Mouse (Mus musculus) G1E-ER4 (cell line): ENCODE data around the gene Ppm1h. TPM values are rescaled to one million over a fixed set of nuclear protein-coding genes. Genes with fewer than 3 reads are reported as not detected.

Experiments used
- GATA1 ChIP-seq: IDR thresholded peaks from one replicate; pipeline ENCODE4 v1.8.0; 2012; ENCODE audit warnings: low read length, inconsistent platforms
- polyA plus RNA-seq: library from polyadenylated mRNA; stranded (reverse); fragments of >175 nt; gene quantifications from 2 replicates; pipeline ENCODE4 v1.2.3, GENCODE M21; 2012

Ppm1h gene
- polyA plus RNA-seq, 1 experiment = not detected

- TF ChIP-seq GATA1 = no peak
These were observed 87.4 kb downstream of the Ppm1h start for GRCm38 (mm10) chr10:122765992-122766391.

GRCm38 (mm10) chr10:122768204-122768892 lies 89.8 kb downstream of the Ppm1h start:
- TF ChIP-seq GATA1 = no peak

- no peak for TF ChIP-seq GATA1
These were observed 90.4 kb downstream of the Ppm1h start for GRCm38 (mm10) chr10:122768893-122769341.

GRCm38 (mm10) chr10:122770337-122770736 lies 91.8 kb downstream of the Ppm1h start:
- TF ChIP-seq GATA1 = no peak

- TF ChIP-seq GATA1 = no peak
These were observed 92.4 kb downstream of the Ppm1h start for GRCm38 (mm10) chr10:122770987-122771386.

GRCm38 (mm10) chr10:122774169-122774568 lies 95.6 kb downstream of the Ppm1h start:
- no peak for TF ChIP-seq GATA1

- no peak for TF ChIP-seq GATA1
These were observed 98.9 kb downstream of the Ppm1h start for GRCm38 (mm10) chr10:122777436-122777835.

GRCm38 (mm10) chr10:122777939-122778655 lies 99.5 kb downstream of the Ppm1h start:
- TF ChIP-seq GATA1 = no peak

- no peak for TF ChIP-seq GATA1
These were observed 100.8 kb downstream of the Ppm1h start for GRCm38 (mm10) chr10:122779351-122779750.

GRCm38 (mm10) chr10:122782755-122783154 lies 104.2 kb downstream of the Ppm1h start:
- TF ChIP-seq GATA1 = no peak

GRCm38 (mm10) chr10:122789648-122790170 lies 111.1 kb downstream of the Ppm1h start:
- no peak for TF ChIP-seq GATA1

GRCm38 (mm10) chr10:122792021-122792966 lies 113.7 kb downstream of the Ppm1h start:
- TF ChIP-seq GATA1 = no peak

GRCm38 (mm10) chr10:122793193-122793592 lies 114.6 kb downstream of the Ppm1h start:
- no peak for TF ChIP-seq GATA1

- no peak for TF ChIP-seq GATA1
These were observed 115.8 kb downstream of the Ppm1h start for GRCm38 (mm10) chr10:122794187-122794850.

GRCm38 (mm10) chr10:122797955-122798354 lies 119.4 kb downstream of the Ppm1h start:
- no peak for TF ChIP-seq GATA1
